Mouse (Mus musculus) cerebellum, adult 11 months (tissue): ENCODE results near the gene Olfr70.

Experiments
- DNase-seq: peaks from one replicate; pipeline ENCODE4 v3.0.0; 2022

Olfr70 gene

GRCm38 (mm10) chr4:43653161-43654015, 47.2 kb downstream of the Olfr70 start, which contains the start of gene Spag8:
Spag8 (minus strand) TSS chr4:43653594.
- DNase-seq = no peak

GRCm38 (mm10) chr4:43652726-43653125, 47.9 kb downstream of the Olfr70 start:
- DNase-seq = no peak

GRCm38 (mm10) chr4:43649783-43650182, 50.8 kb downstream of the Olfr70 start:
- DNase-seq = no peak
